Mouse (Mus musculus) myocyte (in vitro differentiated cells): Measurements from ENCODE around the gene Ccdc106.

Experiments
- POLR2A ChIP-seq: IDR thresholded peaks from one replicate; pipeline ENCODE4 v1.6.1; 2011; ENCODE audit warnings: low read depth, mild to moderate bottlenecking, control low read depth, moderate library complexity; ENCODE audit not compliant: insufficient read length
- REST ChIP-seq: IDR thresholded peaks from one replicate; pipeline ENCODE4 v1.6.1; 2011; ENCODE audit warnings: mild to moderate bottlenecking, control low read depth, moderate library complexity; ENCODE audit not compliant: insufficient read depth, insufficient read length
- USF1 ChIP-seq: IDR thresholded peaks from one replicate; pipeline ENCODE4 v1.6.1; 2011; ENCODE audit warnings: low read depth, mild to moderate bottlenecking, control low read depth, moderate library complexity

GRCm38 (mm10) chr7:5086921-5087440 is 66.6 kb downstream of the Ccdc106 start:
- TF ChIP-seq REST (no peak), POLR2A (no peak), USF1 (no peak)
